Comparison of ENCODE assay signal across 15 mouse cellular contexts in the genomic region with DNA sequence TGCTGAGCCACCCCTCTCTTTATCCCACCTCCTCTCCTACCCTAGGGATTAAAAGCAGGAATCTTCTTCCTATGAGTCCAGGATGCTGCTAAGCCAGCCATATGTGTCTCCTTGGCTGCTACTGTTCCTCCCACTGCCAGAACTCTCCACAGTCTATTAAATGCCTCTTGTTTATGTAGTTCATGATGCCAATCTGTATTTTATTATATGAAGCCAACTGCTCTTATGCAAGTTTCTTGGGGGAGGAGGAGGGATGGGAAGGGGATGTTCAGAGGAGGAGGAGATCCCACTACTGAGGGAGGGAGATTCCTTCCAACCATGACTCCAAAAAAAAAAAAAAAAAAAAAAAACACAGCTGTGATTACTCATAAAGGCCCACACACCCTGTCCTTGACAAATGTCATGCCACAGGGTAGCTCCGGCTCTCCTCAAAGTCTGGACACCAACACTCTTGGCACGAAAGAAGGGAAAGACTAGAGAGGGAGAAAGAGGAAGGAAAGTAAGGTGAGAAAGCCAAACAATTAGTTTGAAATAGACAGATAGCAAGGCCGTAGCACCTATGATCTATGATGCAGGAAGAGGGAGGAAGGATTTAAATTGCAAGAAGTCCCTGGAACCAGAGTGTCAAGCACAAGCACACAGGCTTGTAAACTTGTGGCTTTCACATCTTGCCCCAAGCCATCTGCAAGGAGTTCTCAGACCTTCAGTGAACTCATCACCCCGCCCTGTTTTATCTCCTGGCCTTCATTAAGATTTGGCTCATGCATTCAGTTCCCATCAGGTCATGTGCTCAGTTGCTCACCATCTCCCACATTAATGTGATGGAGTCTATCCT.
DNase-seq lines count a peak whose midpoint lies in the region; ATAC-seq and TF ChIP-seq lines count a peak whose summit lies in the region.
"Had no signal": no experiment of that assay in that cellular context is flagged by ENCODE, and none has a peak within 500 bp of the region (broad histone marks: within the 10 kb centered on the region; RNA-seq: fewer than 3 reads in every experiment).

No protein-coding gene starts in this region.

- no peak for TF ChIP-seq CTCF in hindbrain, postnatal 0 days (IDR thresholded peaks at IDR 0.05; ENCODE audit: low read depth)
- TF ChIP-seq CTCF in embryonic fibroblast, embryonic 13.5 days (IDR thresholded peaks at IDR 0.05; ENCODE audit: borderline replicate concordance, insufficient read depth, low read length) = no peak

- WGBS in forebrain, embryonic 15.5 days = 81% methylated on average over 4 of the region's 4 CpGs
- 77% methylated on average over 4 of the region's 4 CpGs for whole genome bisulfite sequencing in forebrain, embryonic 10.5 days
- WGBS in hindbrain, postnatal 0 days = 72% methylated on average over 4 of the region's 4 CpGs
- 90% methylated on average over 4 of the region's 4 CpGs for WGBS in hindbrain, embryonic 14.5 days
- WGBS in lung, embryonic 15.5 days = 37% methylated on average over 4 of the region's 4 CpGs

- TF ChIP-seq POLR2A in embryonic fibroblast, embryonic 13.5 days (IDR thresholded peaks at IDR 0.05; ENCODE audit: low read depth, low read length) = no peak

- H3K9me3 ChIP-seq in forebrain, embryonic 15.5 days = no peaks in the 10 kb centered on the region
- no peaks in the 10 kb centered on the region for H3K9me3 ChIP-seq in forebrain, embryonic 10.5 days
- H3K9me3 ChIP-seq in hindbrain, postnatal 0 days (ENCODE audit: low read length) = no peaks in the 10 kb centered on the region
- H3K9me3 ChIP-seq in hindbrain, embryonic 14.5 days (ENCODE audit: control insufficient read depth, low read length) = no peaks in the 10 kb centered on the region
- H3K9me3 ChIP-seq in lung, embryonic 15.5 days = no peaks in the 10 kb centered on the region
- H3K9me3 ChIP-seq: hindbrain, embryonic 15.5 days; limb, embryonic 13.5 days; neural tube, embryonic 15.5 days had no signal

- H3K36me3 ChIP-seq in forebrain, embryonic 15.5 days = no peaks in the 10 kb centered on the region
- no peaks in the 10 kb centered on the region for H3K36me3 ChIP-seq in forebrain, embryonic 10.5 days (replicated peaks)
- no peaks in the 10 kb centered on the region for H3K36me3 ChIP-seq in hindbrain, postnatal 0 days (ENCODE audit: insufficient read depth, low read length)
- no peaks in the 10 kb centered on the region for H3K36me3 ChIP-seq in hindbrain, embryonic 14.5 days (replicated peaks; ENCODE audit: control insufficient read depth, insufficient read depth)
- H3K36me3 ChIP-seq in lung, embryonic 15.5 days = no peaks in the 10 kb centered on the region
- H3K36me3 ChIP-seq: hindbrain, embryonic 15.5 days; limb, embryonic 13.5 days; neural tube, embryonic 15.5 days had no signal

- ATAC-seq in forebrain, embryonic 15.5 days (replicated peaks) = peak; percentile 33
- no peak for ATAC-seq in hindbrain, postnatal 0 days
- ATAC-seq in hindbrain, embryonic 14.5 days (ENCODE audit: low FRiP score) = no peak
- ATAC-seq in lung, embryonic 15.5 days (ENCODE audit: borderline replicate concordance, extremely low read depth, low FRiP score, low TSS enrichment) = peak; percentile 62; the same call in 1 of the 2 replicates
- ATAC-seq: liver, postnatal 0 days had no signal

- no peaks in the 10 kb centered on the region for H3K27me3 ChIP-seq in forebrain, embryonic 15.5 days
- peaks cover 100% of the 10 kb centered on the region for H3K27me3 ChIP-seq in forebrain, embryonic 10.5 days (ENCODE audit: poor library complexity, severe bottlenecking)
- 0 out of 2 replicates have a peak, but pooled peaks cover 3% of the 10 kb centered on the region for H3K27me3 ChIP-seq in hindbrain, postnatal 0 days (ENCODE audit: insufficient read depth, low read length)
- peaks cover 29% of the 10 kb centered on the region for H3K27me3 ChIP-seq in hindbrain, embryonic 14.5 days (ENCODE audit: control insufficient read depth, insufficient read depth, low read length)
- H3K27me3 ChIP-seq in lung, embryonic 15.5 days = peaks cover 5% of the 10 kb centered on the region; the same call in 1 of the 2 replicates

- H3K4me3 ChIP-seq in forebrain, embryonic 15.5 days = no peak overlapping the region
- no peak overlapping the region for H3K4me3 ChIP-seq in forebrain, embryonic 10.5 days
- no peak overlapping the region for H3K4me3 ChIP-seq in hindbrain, postnatal 0 days (ENCODE audit: low read length)
- no peak overlapping the region for H3K4me3 ChIP-seq in hindbrain, embryonic 14.5 days (replicated peaks; ENCODE audit: low read length)
- no peak overlapping the region for H3K4me3 ChIP-seq in lung, embryonic 15.5 days
- no peak overlapping the region for H3K4me3 ChIP-seq in embryonic fibroblast, embryonic 13.5 days (ENCODE audit: insufficient read depth, low read length)
- H3K4me3 ChIP-seq: hindbrain, embryonic 15.5 days; limb, embryonic 13.5 days; neural tube, embryonic 15.5 days had no signal

- no peak overlapping the region for H3K9ac ChIP-seq in forebrain, embryonic 15.5 days (replicated peaks)
- no peak overlapping the region for H3K9ac ChIP-seq in hindbrain, postnatal 0 days (replicated peaks; ENCODE audit: low read length)
- no peak overlapping the region for H3K9ac ChIP-seq in hindbrain, embryonic 14.5 days
- H3K9ac ChIP-seq in lung, embryonic 15.5 days = no peak overlapping the region
- H3K9ac ChIP-seq: hindbrain, embryonic 15.5 days; limb, embryonic 13.5 days; liver, postnatal 0 days; neural tube, embryonic 15.5 days had no signal

- no peak for DNase-seq in forebrain, embryonic 10.5 days (ENCODE audit: extremely low spot score, low spot score)
- peak; percentile 10 for DNase-seq in hindbrain, postnatal 0 days (ENCODE audit: low spot score)
- no peak for DNase-seq in hindbrain, embryonic 14.5 days (ENCODE audit: low spot score)
- no peak for DNase-seq in lung, postnatal 14 days
- DNase-seq: embryo, embryonic 11 days; liver, postnatal 0 days; retina, postnatal 1 day; spleen, adult 18-20 months had no signal

- H3K27ac ChIP-seq in forebrain, embryonic 15.5 days (replicated peaks) = no peak overlapping the region
- H3K27ac ChIP-seq in forebrain, embryonic 10.5 days = no peak overlapping the region
- no peak overlapping the region for H3K27ac ChIP-seq in hindbrain, postnatal 0 days
- no peak overlapping the region for H3K27ac ChIP-seq in hindbrain, embryonic 14.5 days
- 0 out of 2 replicates have a peak overlapping the region, but pooled peaks have one; percentile 33 for H3K27ac ChIP-seq in lung, embryonic 15.5 days
- H3K27ac ChIP-seq in embryonic fibroblast, embryonic 13.5 days (ENCODE audit: insufficient read depth, low read length) = peak overlapping the region; percentile 44
- H3K27ac ChIP-seq: hindbrain, embryonic 15.5 days; limb, embryonic 13.5 days; neural tube, embryonic 15.5 days; stomach, postnatal 0 days had no signal

- H3K4me1 ChIP-seq in forebrain, embryonic 15.5 days = peaks cover 14% of the 10 kb centered on the region
- H3K4me1 ChIP-seq in forebrain, embryonic 10.5 days = peaks cover 14% of the 10 kb centered on the region
- no peaks in the 10 kb centered on the region for H3K4me1 ChIP-seq in hindbrain, postnatal 0 days (ENCODE audit: insufficient read depth, low read length)
- no peaks in the 10 kb centered on the region for H3K4me1 ChIP-seq in hindbrain, embryonic 14.5 days (replicated peaks; ENCODE audit: control insufficient read depth, insufficient read depth, low read length)
- no peaks in the 10 kb centered on the region for H3K4me1 ChIP-seq in lung, embryonic 15.5 days
- no peaks in the 10 kb centered on the region; the same call in 1 of the 2 replicates for H3K4me1 ChIP-seq in embryonic fibroblast, embryonic 13.5 days (ENCODE audit: control insufficient read depth, insufficient read depth, low read length)
- H3K4me1 ChIP-seq: hindbrain, embryonic 15.5 days; limb, embryonic 13.5 days; neural tube, embryonic 15.5 days had no signal

- H3K4me2 ChIP-seq in forebrain, embryonic 15.5 days (replicated peaks) = no peak overlapping the region
- no peak overlapping the region for H3K4me2 ChIP-seq in hindbrain, postnatal 0 days (ENCODE audit: low read depth, low read length)
- H3K4me2 ChIP-seq in hindbrain, embryonic 14.5 days (replicated peaks) = no peak overlapping the region
- no peak overlapping the region for H3K4me2 ChIP-seq in lung, embryonic 15.5 days
- H3K4me2 ChIP-seq: hindbrain, embryonic 15.5 days; limb, embryonic 13.5 days; neural tube, embryonic 15.5 days had no signal

Comparison
In these comparisons a context has a peak if more than half of its experiments do, and no peak if none do; other contexts are left out.
1. ATAC-seq: peak in forebrain, embryonic 15.5 days (single experiment) and lung, embryonic 15.5 days (single experiment); none in hindbrain, postnatal 0 days (single experiment) and hindbrain, embryonic 14.5 days (single experiment).
2. H3K27ac ChIP-seq: peak in lung, embryonic 15.5 days (single experiment) and embryonic fibroblast, embryonic 13.5 days (single experiment); none in forebrain, embryonic 15.5 days (single experiment), forebrain, embryonic 10.5 days (single experiment), hindbrain, postnatal 0 days (single experiment) and hindbrain, embryonic 14.5 days (single experiment).